Mouse (Mus musculus): Measurements from ENCODE around the gene Rac1.

Rac1 gene

GRCm38 (mm10) chr5:143491736-143492135, 36.1 kb downstream of the Rac1 start:
- no peak for DNase-seq (ENCODE audit: low spot score)

- no peak for DNase-seq (ENCODE audit: low spot score)
Observed at GRCm38 (mm10) chr5:143489749-143490342, 38.0 kb downstream of the Rac1 start.

GRCm38 (mm10) chr5:143487998-143488397, 39.8 kb downstream of the Rac1 start:
- no peak for DNase-seq (ENCODE audit: low spot score)

- no peak for DNase-seq (ENCODE audit: low spot score)
Observed at GRCm38 (mm10) chr5:143487193-143487592, 40.6 kb downstream of the Rac1 start.

- DNase-seq (ENCODE audit: low spot score): no peak
Observed at GRCm38 (mm10) chr5:143484955-143485354, 42.9 kb downstream of the Rac1 start.

- DNase-seq (ENCODE audit: low spot score): no peak
Observed at GRCm38 (mm10) chr5:143477901-143478300, 49.9 kb downstream of the Rac1 start.

- no peak for DNase-seq (ENCODE audit: low spot score)
Observed at GRCm38 (mm10) chr5:143476013-143476412, 51.8 kb downstream of the Rac1 start.

- DNase-seq (ENCODE audit: low spot score): no peak
Observed at GRCm38 (mm10) chr5:143475153-143475844, 52.5 kb downstream of the Rac1 start.

- no peak for DNase-seq (ENCODE audit: low spot score)
Observed at GRCm38 (mm10) chr5:143471953-143472618, 55.8 kb downstream of the Rac1 start.

- no peak for DNase-seq (ENCODE audit: low spot score)
Observed at GRCm38 (mm10) chr5:143471165-143471546, 56.7 kb downstream of the Rac1 start.

GRCm38 (mm10) chr5:143470421-143471164, 57.2 kb downstream of the Rac1 start:
- no peak for DNase-seq (ENCODE audit: low spot score)

GRCm38 (mm10) chr5:143469628-143470027, 58.2 kb downstream of the Rac1 start:
- DNase-seq (ENCODE audit: low spot score): no peak

- DNase-seq (ENCODE audit: low spot score): no peak
Observed at GRCm38 (mm10) chr5:143467931-143468330, 59.9 kb downstream of the Rac1 start.

GRCm38 (mm10) chr5:143466891-143467669, 60.8 kb downstream of the Rac1 start:
- DNase-seq (ENCODE audit: low spot score): no peak

GRCm38 (mm10) chr5:143465156-143466085, 62.4 kb downstream of the Rac1 start:
- no peak for DNase-seq (ENCODE audit: low spot score)

- no peak for DNase-seq (ENCODE audit: low spot score)
Observed at GRCm38 (mm10) chr5:143464757-143465118, 63.1 kb downstream of the Rac1 start.

GRCm38 (mm10) chr5:143464100-143464756, 63.6 kb downstream of the Rac1 start, which contains the start of gene Daglb:
Daglb (plus strand) TSS chr5:143464584.
- DNase-seq (ENCODE audit: low spot score): peak; percentile 86

- DNase-seq (ENCODE audit: low spot score): no peak
Observed at GRCm38 (mm10) chr5:143463671-143464070, 64.2 kb downstream of the Rac1 start.
